Mouse (Mus musculus) embryonic facial prominence, embryonic 12.5 days (tissue): ENCODE data around the gene Agbl5. TPM values are rescaled to one million over a fixed set of nuclear protein-coding genes. Genes with fewer than 3 reads are reported as not detected.

Experiments
- ATAC-seq: fragments of 200-750 bp; cut with Nextera tagmentation; 2 replicates; pipeline ENCODE4 v1.8.0; 2017; ENCODE audit not compliant: insufficient number of reproducible peaks, insufficient read depth, low FRiP score, low TSS enrichment
- H3K27ac ChIP-seq: fragments of 300-500 bp; sonication (generic); 2 replicates; pipeline ENCODE4 v1.5.1; 2016; ENCODE audit warnings: mild to moderate bottlenecking
- H3K27me3 ChIP-seq: fragments of 300-500 bp; sonication (generic); 2 replicates; pipeline ENCODE4 v1.6.1; 2016; ENCODE audit warnings: mild to moderate bottlenecking, moderate library complexity
- H3K36me3 ChIP-seq: fragments of 300-500 bp; sonication (generic); 2 replicates; pipeline ENCODE4 v1.6.1; 2016; ENCODE audit warnings: mild to moderate bottlenecking
- H3K4me1 ChIP-seq: fragments of 300-500 bp; sonication (generic); 2 replicates; pipeline ENCODE4 v1.6.1; 2016
- H3K4me2 ChIP-seq: fragments of 300-500 bp; sonication (generic); replicated peaks from 2 replicates; pipeline ENCODE4 v1.6.1; 2016; ENCODE audit warnings: mild to moderate bottlenecking, moderate library complexity
- H3K4me3 ChIP-seq: fragments of 300-500 bp; sonication (generic); 2 replicates; pipeline ENCODE4 v1.5.1; 2016; ENCODE audit warnings: mild to moderate bottlenecking
- H3K9ac ChIP-seq: fragments of 300-500 bp; sonication (generic); 2 replicates; pipeline ENCODE4 v1.6.1; 2016; ENCODE audit warnings: mild to moderate bottlenecking, moderate library complexity
- H3K9me3 ChIP-seq: fragments of 300-500 bp; sonication (generic); 2 replicates; pipeline ENCODE4 v1.6.1; 2016; ENCODE audit warnings: mild to moderate bottlenecking, moderate library complexity
- WGBS: fragments of 180-500 bp; shearing (Covaris S2); methylation state at CpG from one replicate; pipeline ENCODE4 v1.1.7; 2016; 5-methylcytosine and 5-hydroxymethylcytosine counted together
- polyA plus RNA-seq: library from polyadenylated mRNA; unstranded; fragments of >200 nt; fragmentation: Nextera tagmentation; extraction: Ambion mirVana; gene quantifications from 2 replicates; pipeline ENCODE4 v1.2.1, GENCODE M21; 2016

The Agbl5 gene
- polyA plus RNA-seq, 1 experiment from 2014 or later: 31.9 TPM

DNA sequence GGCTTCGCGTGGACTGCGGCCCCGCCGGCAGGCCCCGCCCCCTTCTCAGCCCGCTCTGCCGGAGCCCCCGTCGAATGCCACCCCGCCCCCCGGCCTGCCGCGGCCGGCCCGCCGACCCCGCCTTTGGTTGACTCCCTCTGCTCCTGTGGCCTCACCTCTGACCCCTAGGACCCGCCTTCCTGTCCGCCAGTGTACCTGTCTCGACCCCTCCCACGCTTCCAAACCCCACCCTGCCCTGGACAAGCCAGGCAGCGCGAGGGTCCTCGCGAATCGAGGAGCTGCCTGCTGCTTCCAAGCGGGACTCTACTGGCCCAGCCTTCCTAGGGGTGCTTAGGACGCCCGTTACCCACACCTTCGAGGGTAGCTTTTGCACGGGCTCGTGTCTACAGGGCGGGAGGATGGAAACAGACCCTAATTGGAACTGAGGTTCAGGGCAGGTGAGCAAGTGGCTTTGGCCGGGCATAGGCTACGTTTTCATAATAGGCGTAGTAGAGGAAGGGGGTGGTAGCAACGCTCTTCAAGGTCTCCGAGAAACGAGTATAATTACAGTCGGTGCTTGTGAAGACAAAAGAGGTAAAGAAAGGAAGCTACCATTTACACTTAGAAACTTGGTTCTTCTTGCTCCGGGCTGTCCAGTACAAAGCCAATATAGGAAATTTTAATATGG, 727 bp downstream of the Agbl5 start:
- Histone ChIP-seq H3K9ac (peak overlapping the region; percentile 83), H3K4me1 (peaks cover 16% of the 10 kb centered on the region), H3K4me2 (peak overlapping the region; percentile 75), H3K36me3 (peaks cover 39% of the 10 kb centered on the region), H3K4me3 (peak overlapping the region; percentile 80), H3K27ac (peak overlapping the region; percentile 98), H3K27me3 (no peaks in the 10 kb centered on the region), H3K9me3 (no peaks in the 10 kb centered on the region)
- under 1% methylated on average over 35 of the region's 42 CpGs for WGBS
- ATAC-seq: no peak

DNA sequence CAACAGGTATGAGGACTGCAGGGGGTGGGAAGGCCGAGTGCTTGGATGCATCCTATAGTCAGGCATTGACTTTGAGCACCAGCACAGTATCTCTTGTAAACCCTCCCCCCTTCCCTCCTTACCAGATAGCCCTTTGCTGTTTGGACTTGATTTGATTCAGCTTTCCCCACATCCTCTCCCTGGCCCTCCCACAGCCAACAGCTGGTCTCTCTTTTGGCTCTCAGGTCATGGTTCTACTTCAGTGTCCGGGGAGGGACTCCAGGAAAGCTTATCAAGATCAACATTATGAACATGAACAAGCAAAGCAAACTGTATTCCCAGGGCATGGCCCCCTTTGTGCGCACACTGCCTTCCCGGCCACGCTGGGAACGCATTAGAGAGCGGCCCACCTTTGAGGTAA, 1.9 kb downstream of the Agbl5 start:
- Histone ChIP-seq H3K27me3 (no peaks in the 10 kb centered on the region), H3K9ac (peak overlapping the region; percentile 83), H3K4me1 (peaks cover 16% of the 10 kb centered on the region), H3K9me3 (no peaks in the 10 kb centered on the region), H3K4me2 (peak overlapping the region; percentile 75), H3K27ac (peak overlapping the region; percentile 98), H3K36me3 (peaks cover 51% of the 10 kb centered on the region), H3K4me3 (peak overlapping the region; percentile 80)
- WGBS: 75% methylated on average over 7 of the region's 7 CpGs
- ATAC-seq: no peak

GRCm38 (mm10) chr5:30901860-30902259, 13.4 kb downstream of the Agbl5 start:
- H3K4me2 ChIP-seq: no peak overlapping the region
- H3K4me1 ChIP-seq: peaks cover 17% of the 10 kb centered on the region
- WGBS: 89% methylated on average over 5 of the region's 5 CpGs
- no peaks in the 10 kb centered on the region for H3K27me3 ChIP-seq
- ATAC-seq: no peak
- H3K4me3 ChIP-seq: no peak overlapping the region
- H3K9ac ChIP-seq: no peak overlapping the region
- H3K9me3 ChIP-seq: no peaks in the 10 kb centered on the region
- no peak overlapping the region for H3K27ac ChIP-seq
- H3K36me3 ChIP-seq: peaks cover 58% of the 10 kb centered on the region

DNA sequence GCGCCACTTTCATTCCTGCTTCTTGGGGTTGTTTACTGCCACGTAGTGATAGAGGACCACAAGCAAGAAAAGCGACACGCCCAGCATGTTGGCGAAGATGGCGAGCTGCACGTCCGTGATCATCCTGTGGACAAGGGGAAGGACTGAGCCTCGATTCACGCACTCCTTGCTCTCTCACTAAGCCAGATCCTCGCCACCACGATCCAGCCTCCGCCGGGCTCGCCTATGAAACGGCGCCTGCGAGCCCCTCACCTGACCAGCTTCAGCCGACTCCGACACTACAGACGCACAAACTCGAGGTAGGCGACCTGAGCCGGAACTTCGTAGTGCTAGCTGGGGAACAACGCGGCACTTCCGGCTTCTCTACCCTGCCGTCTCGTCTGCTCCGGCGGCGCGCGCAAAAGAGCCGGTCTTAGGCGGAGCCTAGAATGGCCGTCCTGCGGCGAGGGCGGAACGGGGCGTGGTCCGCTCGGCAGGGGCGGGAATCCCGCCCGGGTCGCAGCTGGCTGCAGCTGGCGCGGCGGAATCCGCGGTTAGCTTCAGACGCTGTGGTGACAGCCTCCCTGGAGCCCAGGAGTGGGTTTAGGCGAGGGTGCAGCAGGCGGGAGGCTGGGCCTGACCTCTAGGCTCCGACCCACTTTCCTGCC, 19.0 kb downstream of the Agbl5 start, which contains the start of gene Ost4:
TSS of gene Ost4 (minus strand) at position 376 of the 647 bp plus-strand sequence.
- H3K4me2 ChIP-seq: peak within 1 kb of the TSS; percentile 93
- peaks cover 60% of the 10 kb centered on the region for H3K4me1 ChIP-seq
- peak within 1 kb of the TSS; percentile 59 for H3K4me3 ChIP-seq
- ATAC-seq: peak; percentile 91
- H3K9me3 ChIP-seq: no peaks in the 10 kb centered on the region
- H3K27ac ChIP-seq: peak within 1 kb of the TSS; percentile 98
- H3K36me3 ChIP-seq: peaks cover 32% of the 10 kb centered on the region
- WGBS: under 1% methylated on average over 58 of the region's 58 CpGs
- H3K27me3 ChIP-seq: no peaks in the 10 kb centered on the region
- peak within 1 kb of the TSS; percentile 81 for H3K9ac ChIP-seq

GRCm38 (mm10) chr5:30908426-30909299, 20.2 kb downstream of the Agbl5 start:
- Histone ChIP-seq H3K36me3 (peaks cover 21% of the 10 kb centered on the region), H3K4me3 (peak overlapping the region; percentile 59), H3K4me2 (peak overlapping the region; percentile 93), H3K27me3 (no peaks in the 10 kb centered on the region), H3K27ac (peak overlapping the region; percentile 98), H3K9me3 (no peaks in the 10 kb centered on the region), H3K9ac (peak overlapping the region; percentile 81), H3K4me1 (peaks cover 65% of the 10 kb centered on the region)
- 18% methylated on average over 13 of the region's 13 CpGs for WGBS
- peak; percentile 43 for ATAC-seq

DNA sequence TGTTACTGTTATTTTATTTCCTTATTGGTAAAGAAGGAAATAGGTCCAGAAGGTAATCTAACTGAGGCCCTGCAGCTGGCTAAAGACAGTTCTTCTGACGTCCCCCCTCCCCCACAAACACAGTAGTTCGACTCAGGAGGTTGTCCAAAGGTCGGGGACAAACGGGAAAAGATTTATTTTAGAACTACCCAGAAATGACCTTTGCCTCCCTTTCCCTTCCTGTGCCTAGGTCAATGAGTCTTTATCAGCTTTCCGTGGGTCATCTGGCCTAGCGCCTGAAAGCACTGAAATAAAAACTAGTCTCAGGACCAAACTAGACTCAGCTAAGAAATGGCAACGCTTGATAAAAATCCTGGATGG, 20.8 kb downstream of the Agbl5 start:
- H3K4me1 ChIP-seq: peaks cover 65% of the 10 kb centered on the region
- H3K36me3 ChIP-seq: peaks cover 14% of the 10 kb centered on the region
- no peaks in the 10 kb centered on the region for H3K27me3 ChIP-seq
- peak overlapping the region; percentile 93 for H3K4me2 ChIP-seq
- H3K9ac ChIP-seq: peak overlapping the region; percentile 10; the same call in 1 of the 2 replicates
- no peak overlapping the region for H3K4me3 ChIP-seq
- H3K27ac ChIP-seq: peak overlapping the region; percentile 98
- ATAC-seq: no peak
- WGBS: 23% methylated on average over 7 of the region's 7 CpGs
- no peaks in the 10 kb centered on the region for H3K9me3 ChIP-seq

DNA sequence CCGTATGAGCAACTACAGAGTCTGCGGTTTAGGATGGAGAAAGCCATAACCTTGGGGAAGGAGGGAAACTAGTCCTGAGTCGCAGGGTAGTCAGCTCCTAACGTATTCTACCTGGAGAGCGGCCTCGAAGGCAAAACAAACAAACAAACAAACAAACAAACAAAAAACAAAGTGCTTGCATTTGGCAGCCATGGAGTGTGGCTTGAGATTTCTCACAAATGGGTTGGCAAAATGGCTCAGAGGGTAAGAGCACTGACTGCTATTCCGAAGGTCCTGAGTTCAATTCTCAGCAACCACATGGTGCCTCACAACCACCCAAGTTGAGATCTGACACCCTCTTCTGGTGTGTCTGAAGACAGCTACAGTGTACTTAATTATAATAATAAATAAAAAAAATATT, 21.4 kb downstream of the Agbl5 start:
- H3K4me1 ChIP-seq: peaks cover 67% of the 10 kb centered on the region
- no peaks in the 10 kb centered on the region for H3K9me3 ChIP-seq
- H3K27ac ChIP-seq: peak overlapping the region; percentile 98
- ATAC-seq: no peak
- no peaks in the 10 kb centered on the region for H3K27me3 ChIP-seq
- no peak overlapping the region for H3K4me2 ChIP-seq
- WGBS: 75% methylated on average over 7 of the region's 7 CpGs
- H3K9ac ChIP-seq: no peak overlapping the region
- peaks cover 9% of the 10 kb centered on the region for H3K36me3 ChIP-seq
- H3K4me3 ChIP-seq: no peak overlapping the region

DNA sequence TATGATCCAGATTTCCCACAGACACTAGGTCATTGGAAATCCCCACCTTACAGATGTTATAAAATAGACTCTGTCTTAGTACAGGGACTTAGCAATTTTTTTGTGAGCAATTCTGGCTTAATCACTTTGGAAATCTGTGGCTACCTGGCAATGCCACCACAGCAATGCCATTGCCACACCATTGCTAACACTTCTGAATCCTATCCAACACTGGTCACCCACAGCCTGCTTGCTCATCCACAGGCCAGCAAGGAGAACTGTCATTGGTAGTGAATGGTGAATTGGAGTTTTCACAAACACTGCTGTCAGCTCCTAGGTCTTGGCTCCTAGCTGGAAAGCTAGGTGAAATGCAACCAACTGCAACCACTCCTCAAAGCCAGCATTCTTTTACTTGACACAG, 22.0 kb downstream of the Agbl5 start:
- H3K27ac ChIP-seq: peak overlapping the region; percentile 96
- H3K9me3 ChIP-seq: no peaks in the 10 kb centered on the region
- no peaks in the 10 kb centered on the region for H3K27me3 ChIP-seq
- no peak overlapping the region for H3K9ac ChIP-seq
- ATAC-seq: no peak
- no peak overlapping the region for H3K4me2 ChIP-seq
- H3K4me1 ChIP-seq: peaks cover 69% of the 10 kb centered on the region
- H3K4me3 ChIP-seq: no peak overlapping the region
- peaks cover 2% of the 10 kb centered on the region for H3K36me3 ChIP-seq

DNA sequence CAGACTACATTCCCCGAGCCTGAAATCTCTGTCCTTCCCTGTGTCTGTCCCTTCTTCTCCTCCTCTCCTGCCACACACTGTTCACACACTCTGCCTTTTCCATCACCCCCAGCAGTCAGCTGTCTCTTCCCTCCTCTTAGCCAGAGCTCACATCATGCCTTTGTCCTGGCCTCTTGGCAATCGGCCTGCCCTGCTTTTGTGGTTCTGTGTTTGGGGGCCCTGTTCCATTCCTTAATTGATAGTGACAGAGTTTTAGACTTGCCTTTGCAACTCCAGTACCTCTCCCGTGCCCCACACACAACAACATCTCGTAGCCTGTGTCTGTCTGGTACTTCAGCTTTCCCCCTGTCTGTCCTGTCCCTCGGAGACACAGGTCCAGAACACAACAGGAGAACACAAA, 23.7 kb downstream of the Agbl5 start:
- Histone ChIP-seq H3K4me1 (peaks cover 65% of the 10 kb centered on the region), H3K27me3 (no peaks in the 10 kb centered on the region), H3K36me3 (peaks cover 4% of the 10 kb centered on the region), H3K9ac (0 out of 2 replicates have a peak overlapping the region, but pooled peaks have one; percentile 15), H3K9me3 (no peaks in the 10 kb centered on the region), H3K27ac (peak overlapping the region; percentile 96), H3K4me2 (0 out of 2 replicates have a peak overlapping the region, but pooled peaks have one; percentile 22), H3K4me3 (no peak overlapping the region)
- ATAC-seq: no peak
- 40% methylated on average over 5 of the region's 5 CpGs for WGBS

- peak; percentile 62 for ATAC-seq
- peak within 1 kb of the TSS; percentile 96 for H3K27ac ChIP-seq
- peak within 1 kb of the TSS; percentile 59 for H3K4me3 ChIP-seq
- H3K9me3 ChIP-seq: no peaks in the 10 kb centered on the region
- peak within 1 kb of the TSS; percentile 86 for H3K9ac ChIP-seq
- peaks cover 15% of the 10 kb centered on the region for H3K36me3 ChIP-seq
- no peaks in the 10 kb centered on the region for H3K27me3 ChIP-seq
- H3K4me2 ChIP-seq: peak within 1 kb of the TSS; percentile 91
- 10% methylated on average over 13 of the region's 13 CpGs for WGBS
- H3K4me1 ChIP-seq: peaks cover 62% of the 10 kb centered on the region
Observed at GRCm38 (mm10) chr5:30913060-30913841, 24.8 kb downstream of the Agbl5 start, which contains the start of gene Emilin1. Gene Emilin1 (plus strand): TSS chr5:30913402.

GRCm38 (mm10) chr5:30914101-30914635, 25.7 kb downstream of the Agbl5 start:
- Histone ChIP-seq H3K9ac (peak overlapping the region; percentile 86), H3K27ac (peak overlapping the region; percentile 96), H3K4me3 (peak overlapping the region; percentile 59), H3K4me2 (peak overlapping the region; percentile 91), H3K27me3 (no peaks in the 10 kb centered on the region), H3K36me3 (peaks cover 24% of the 10 kb centered on the region), H3K4me1 (peaks cover 60% of the 10 kb centered on the region), H3K9me3 (no peaks in the 10 kb centered on the region)
- 13% methylated on average over 7 of the region's 7 CpGs for WGBS
- ATAC-seq: no peak
